Mouse (Mus musculus): Measurements from ENCODE around the gene Zfp735.

Gene Zfp735

GRCm38 (mm10) chr11:73688478-73688877, at the start of gene Zfp735:
TSS of gene Zfp735 (plus strand) at chr11:73688778.
- DNase-seq, result no peak

GRCm38 (mm10) chr11:73759115-73759514, 70.5 kb downstream of the Zfp735 start:
- no peak for DNase-seq

All from liver (tissue).